Mouse (Mus musculus) CH12.LX (cell line): Measurements from ENCODE around the gene Ppp1r12a. TPM values are rescaled to one million over a fixed set of nuclear protein-coding genes. Genes with fewer than 3 reads are reported as not detected.
A peak's percentile ranks its signal among the peaks of the same experiment; 100 is the strongest.

Experiments used
- DNase-seq: peaks from one replicate; pipeline ENCODE4 v3.0.0-alpha.2; 2013; ENCODE audit errors: extremely low read depth
- H3K27ac ChIP-seq: 2 replicates; pipeline ENCODE4 v1.5.1; 2012; ENCODE audit warnings: low read depth, mild to moderate bottlenecking, control low read depth, moderate library complexity; ENCODE audit not compliant: insufficient read depth
- H3K27me3 ChIP-seq: replicated peaks from 2 replicates; pipeline ENCODE3; 2012; ENCODE audit warnings: inconsistent platforms
- H3K36me3 ChIP-seq, 2 experiments: replicated peaks in 1 of 2; 2 replicates each; pipeline versions ENCODE3 to v1.6.1; 2012; ENCODE audit warnings: inconsistent platforms in 1 of 2, low read length in 1 of 2, mild to moderate bottlenecking in 1 of 2, mixed read lengths in 1 of 2, moderate library complexity in 1 of 2; ENCODE audit not compliant: control insufficient read depth in 1 of 2, insufficient read depth in 1 of 2
- H3K4me1 ChIP-seq, 2 experiments: 2 replicates each; pipeline ENCODE4 v1.6.1; 2012; ENCODE audit warnings: inconsistent platforms in 1 of 2, moderate library complexity in 1 of 2; ENCODE audit not compliant: insufficient read depth in 2 of 2, control insufficient read depth in 1 of 2
- H3K4me2 ChIP-seq: 2 replicates; pipeline ENCODE4 v1.6.1; 2012; ENCODE audit warnings: low read depth, mild to moderate bottlenecking, control low read depth; ENCODE audit not compliant: poor library complexity, insufficient read depth, severe bottlenecking
- H3K4me3 ChIP-seq, 3 experiments: fragments of 150-350 bp in 1 of 3; sonication (generic) in 1 of 3; replicated peaks in 1 of 3; 2 replicates each; pipeline versions ENCODE3 to v1.5.1; 2011 to 2012; ENCODE audit warnings: low read depth in 2 of 3, low read length in 2 of 3, mild to moderate bottlenecking in 2 of 3, moderate library complexity in 2 of 3, control low read depth in 1 of 3, improper control_type of control experiment in 1 of 3, inconsistent platforms in 1 of 3, mixed read lengths in 1 of 3; ENCODE audit not compliant: poor library complexity in 1 of 3
- H3K79me2 ChIP-seq: replicated peaks from 2 replicates; pipeline ENCODE4 v1.6.1; 2012; ENCODE audit warnings: mild to moderate bottlenecking, moderate library complexity; ENCODE audit not compliant: control insufficient read depth, poor library complexity, insufficient read depth, severe bottlenecking; ENCODE audit errors: extremely low read depth
- H3K9ac ChIP-seq: 2 replicates; pipeline ENCODE4 v1.6.1; 2012; ENCODE audit warnings: low read depth, mild to moderate bottlenecking, control low read depth, moderate library complexity; ENCODE audit not compliant: insufficient read depth
- H3K9me3 ChIP-seq: replicated peaks from 2 replicates; pipeline ENCODE3; 2012; ENCODE audit warnings: low read length, inconsistent platforms, mixed read lengths
- BHLHE40 ChIP-seq: IDR thresholded peaks from 2 replicates; pipeline ENCODE4 v1.6.1; 2011; ENCODE audit warnings: mild to moderate bottlenecking, low read depth, low read length, improper control_type of control experiment
- CHD2 ChIP-seq: IDR thresholded peaks from 2 replicates; pipeline ENCODE4 v1.6.1; 2011; ENCODE audit warnings: low read length, improper control_type of control experiment
- CTCF ChIP-seq, 2 experiments: IDR thresholded peaks in 1 of 2; conservative IDR thresholded peaks in 1 of 2; 2 replicates each; pipeline ENCODE4 v1.5.1; 2011 to 2012; ENCODE audit warnings: low read depth in 2 of 2, low read length in 2 of 2, improper control_type of control experiment in 1 of 2, inconsistent platforms in 1 of 2, mild to moderate bottlenecking in 1 of 2, moderate library complexity in 1 of 2
- E2F4 ChIP-seq: IDR thresholded peaks from 2 replicates; pipeline ENCODE4 v1.6.1; 2011; ENCODE audit warnings: low read depth, low read length, improper control_type of control experiment; ENCODE audit not compliant: insufficient replicate concordance
- ELF1 ChIP-seq: IDR thresholded peaks from 2 replicates; pipeline ENCODE4 v1.6.1; 2014; ENCODE audit warnings: low read depth, mild to moderate bottlenecking, inconsistent platforms, low read length, improper control_type of control experiment
- EP300 ChIP-seq: IDR thresholded peaks from 2 replicates; pipeline ENCODE4 v1.6.1; 2011; ENCODE audit warnings: low read length, improper control_type of control experiment
- ETS1 ChIP-seq: conservative IDR thresholded peaks from 2 replicates; pipeline ENCODE4 v1.6.1; 2012; ENCODE audit warnings: low read depth, mild to moderate bottlenecking, inconsistent platforms, low read length, improper control_type of control experiment, moderate library complexity
- IRF4 ChIP-seq: IDR thresholded peaks from 2 replicates; pipeline ENCODE4 v1.6.1; 2014; ENCODE audit warnings: low read depth, mild to moderate bottlenecking, inconsistent platforms, low read length, improper control_type of control experiment
- KAT2A ChIP-seq: IDR thresholded peaks from 2 replicates; pipeline ENCODE4 v1.6.1; 2012; ENCODE audit warnings: low read length, improper control_type of control experiment, inconsistent platforms; ENCODE audit not compliant: insufficient replicate concordance
- MAFK ChIP-seq: IDR thresholded peaks from 2 replicates; pipeline ENCODE4 v1.6.1; 2011; ENCODE audit warnings: low read length, improper control_type of control experiment; ENCODE audit not compliant: insufficient replicate concordance
- MAX ChIP-seq: IDR thresholded peaks from 2 replicates; pipeline ENCODE4 v1.6.1; 2011; ENCODE audit warnings: low read length, improper control_type of control experiment
- MAZ ChIP-seq: IDR thresholded peaks from 2 replicates; pipeline ENCODE4 v1.6.1; 2012; ENCODE audit warnings: low read depth, mild to moderate bottlenecking, inconsistent platforms, low read length, improper control_type of control experiment, moderate library complexity
- MEF2A ChIP-seq: IDR thresholded peaks from 2 replicates; pipeline ENCODE4 v1.6.1; 2014; ENCODE audit warnings: low read depth, mild to moderate bottlenecking, inconsistent platforms, low read length, improper control_type of control experiment, borderline replicate concordance
- MXI1 ChIP-seq: IDR thresholded peaks from 2 replicates; pipeline ENCODE4 v1.6.1; 2011; ENCODE audit warnings: mild to moderate bottlenecking, low read depth, low read length, improper control_type of control experiment
- NRF1 ChIP-seq: IDR thresholded peaks from 2 replicates; pipeline ENCODE4 v1.6.1; 2014; ENCODE audit warnings: low read depth, mild to moderate bottlenecking, inconsistent platforms, low read length, improper control_type of control experiment, moderate library complexity
- POLR2A ChIP-seq: IDR thresholded peaks from 2 replicates; pipeline ENCODE4 v1.6.1; 2011; ENCODE audit warnings: low read depth, mild to moderate bottlenecking, improper control_type of control experiment, low read length
- RCOR1 ChIP-seq: conservative IDR thresholded peaks from 2 replicates; pipeline ENCODE4 v1.6.1; 2012; ENCODE audit warnings: low read depth, mild to moderate bottlenecking, inconsistent platforms, low read length, improper control_type of control experiment
- SMC3 ChIP-seq: IDR thresholded peaks from 2 replicates; pipeline ENCODE4 v1.6.1; 2011; ENCODE audit warnings: low read depth, low read length, improper control_type of control experiment
- TBP ChIP-seq: conservative IDR thresholded peaks from 2 replicates; pipeline ENCODE4 v1.6.1; 2011; ENCODE audit warnings: low read depth, low read length, improper control_type of control experiment
- USF1 ChIP-seq: IDR thresholded peaks from 2 replicates; pipeline ENCODE4 v1.6.1; 2014; ENCODE audit warnings: low read depth, mild to moderate bottlenecking, inconsistent platforms, low read length, improper control_type of control experiment
- ZC3H11A ChIP-seq: IDR thresholded peaks from 2 replicates; pipeline ENCODE4 v1.6.1; 2012; ENCODE audit warnings: low read depth, mild to moderate bottlenecking, inconsistent platforms, low read length, improper control_type of control experiment
- ZMIZ1 ChIP-seq: IDR thresholded peaks from 2 replicates; pipeline ENCODE4 v1.6.1; 2012; ENCODE audit warnings: low read depth, mild to moderate bottlenecking, inconsistent platforms, low read length, improper control_type of control experiment
- ZNF384 ChIP-seq: IDR thresholded peaks from 2 replicates; pipeline ENCODE4 v1.6.1; 2012; ENCODE audit warnings: low read depth, low read length, improper control_type of control experiment, inconsistent platforms
- dilution Hi-C: fragments of 300-500 bp; cut with MboI; formaldehyde crosslinking; loops from 2 replicates; pipeline ENCODE4 v1.14.3; 2020; ENCODE audit warnings: low sequenced_read_pairs; ENCODE audit not compliant: extremely low pct_unique_long_range_greater_than_20kb, extremely low pct_ligation_motif_present
- in situ Hi-C: fragments of 300-500 bp; cut with MboI; formaldehyde crosslinking; loops from 3 replicates; pipeline ENCODE4 v1.14.3; 2019; ENCODE audit warnings: low sequenced_read_pairs, low pct_ligation_motif_present, low pct_unique_long_range_greater_than_20kb, mixed read lengths
- polyA plus RNA-seq: library from polyadenylated mRNA; unstranded; fragments of >175 nt; gene quantifications from 2 replicates; pipeline ENCODE4 v1.2.1, GENCODE M21; 2012; ENCODE audit warnings: low read depth; ENCODE audit not compliant: insufficient read length
- total RNA-seq, 2 experiments: library from RNA; depleted of rRNA; stranded (reverse); fragments of 300-350 nt in 1 of 2; fragments of >200 nt in 1 of 2; gene quantifications; 2 replicates each; pipeline ENCODE4 v1.2.3; 2012 to 2014

Ppp1r12a gene
- total and polyA plus RNA-seq, 3 experiments, result 34.4 to 70.8 (median 60.0) TPM

GRCm38 (mm10) chr10:108171637-108172036 is 9.6 kb downstream of the Ppp1r12a start:
- DNase-seq, result no peak
- in situ Hi-C loops, result no loop called here
- dilution Hi-C loops, result no loop called here

GRCm38 (mm10) chr10:108172817-108173563 is 11.0 kb downstream of the Ppp1r12a start:
- peak; percentile 61 for DNase-seq
- in situ Hi-C loops (no loop called here), dilution Hi-C loops (no loop called here)
- TF ChIP-seq MEF2A, result no peak
- no peak for TF ChIP-seq USF1
- TF ChIP-seq E2F4, result no peak
- no peak for TF ChIP-seq ZMIZ1
- no peak for TF ChIP-seq POLR2A
- no peak for TF ChIP-seq CTCF (conservative IDR thresholded peaks at IDR 0.05 in 1 of 2, IDR thresholded peaks at IDR 0.05 in 1 of 2; ENCODE audit: low read depth in 2 of 2, low read length in 2 of 2)
- TF ChIP-seq MAZ, result no peak
- TF ChIP-seq EP300, result no peak
- peak; percentile 92 for TF ChIP-seq BHLHE40
- peak; percentile 63 for TF ChIP-seq ETS1
- no peak for TF ChIP-seq MXI1
- TF ChIP-seq MAFK, result 0 out of 2 replicates have a peak, but pooled peaks have one; percentile 48
- TF ChIP-seq NRF1, result no peak
- TF ChIP-seq SMC3, result no peak
- TF ChIP-seq ELF1, result no peak
- TF ChIP-seq MAX, result no peak
- no peak for TF ChIP-seq ZNF384
- no peak for TF ChIP-seq ZC3H11A
- no peak for TF ChIP-seq RCOR1
- no peak for TF ChIP-seq CHD2
- H3K79me2 ChIP-seq, result peaks cover 41% of the 10 kb centered on the region
- H3K9ac ChIP-seq, result no peak overlapping the region
- no peaks in the 10 kb centered on the region for H3K9me3 ChIP-seq
- peaks cover 7 to 82% of the 10 kb centered on the region in 2 experiments; a peak in 3 of 4 replicates for H3K4me1 ChIP-seq
- no peak overlapping the region for H3K27ac ChIP-seq
- H3K4me2 ChIP-seq, result peak overlapping the region; percentile 86
- no peaks in the 10 kb centered on the region for H3K27me3 ChIP-seq
- peaks cover 0 to 10% of the 10 kb centered on the region in 2 experiments for H3K36me3 ChIP-seq
- no peak overlapping the region for H3K4me3 ChIP-seq

More at GRCm38 (mm10) chr10:108171637-108172036, 9.6 kb downstream of the Ppp1r12a start:
- no peak overlapping the region for H3K4me3 ChIP-seq
- no peak overlapping the region for H3K4me2 ChIP-seq
- TF ChIP-seq IRF4, result no peak
- no peak for TF ChIP-seq TBP
- no peak for TF ChIP-seq USF1
- TF ChIP-seq KAT2A, result no peak
- H3K27ac ChIP-seq, result no peak overlapping the region
- peaks cover 37% of the 10 kb centered on the region for H3K79me2 ChIP-seq
- H3K4me1 ChIP-seq, result peaks cover 4 to 78% of the 10 kb centered on the region in 2 experiments
- no peaks in the 10 kb centered on the region for H3K27me3 ChIP-seq
- H3K36me3 ChIP-seq, result peaks cover 0 to 12% of the 10 kb centered on the region in 2 experiments
- no peaks in the 10 kb centered on the region for H3K9me3 ChIP-seq
- H3K9ac ChIP-seq, result no peak overlapping the region
